ENCODE assay signal across 22 mouse cellular contexts in the genomic region with DNA sequence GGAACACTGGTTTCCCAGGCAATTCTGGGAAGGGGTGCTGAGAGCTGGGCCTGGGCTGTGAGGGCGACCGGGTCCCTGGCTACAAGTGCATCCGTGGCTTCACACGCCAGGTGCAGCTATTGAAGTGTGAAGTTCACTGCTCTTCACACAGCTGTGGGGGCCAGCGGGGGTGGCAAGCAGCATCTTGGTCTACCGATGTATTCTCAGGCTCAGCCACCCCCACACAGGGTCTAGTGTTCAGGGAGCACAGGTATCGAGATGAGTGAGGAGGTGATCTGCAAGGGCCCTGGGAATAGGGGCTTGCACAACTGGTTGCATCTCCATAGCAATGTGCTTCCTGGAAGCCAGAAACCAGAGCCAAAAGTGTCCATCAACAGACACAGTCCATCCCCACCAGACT. TPM values are rescaled to one million over a fixed set of nuclear protein-coding genes. Genes with fewer than 3 reads are reported as not detected.
DNase-seq lines count a peak whose midpoint lies in the region; TF ChIP-seq lines count a peak whose summit lies in the region.
"Had no signal": no experiment of that assay in that cellular context is flagged by ENCODE, and none has a peak within 500 bp of the region (broad histone marks: within the 10 kb centered on the region; RNA-seq: fewer than 3 reads in every experiment).

No protein-coding gene starts in this region.

- H3K4me3 ChIP-seq in thymus, adult 2 months (ENCODE audit: control insufficient read depth, insufficient read depth, low read length) = no peak overlapping the region
- H3K4me3 ChIP-seq: forebrain, embryonic 13.5 days; hindbrain, embryonic 15.5 days; kidney, embryonic 15.5 days; limb, embryonic 13.5 days; liver, embryonic 12.5 days; midbrain, embryonic 12.5 days had no signal

- peaks cover 34% of the 10 kb centered on the region for H3K4me1 ChIP-seq in thymus, adult 2 months (replicated peaks; ENCODE audit: control insufficient read depth, insufficient read depth, low read length)

- 11% methylated on average over 7 of the region's 7 CpGs for WGBS in thymus, adult 2 months

- no peak for TF ChIP-seq CTCF in thymus, adult 2 months (IDR thresholded peaks at IDR 0.05; ENCODE audit: borderline replicate concordance, control insufficient read depth, extremely low read depth, insufficient read depth, low read length, poor library complexity)

- peak; percentile 38 for DNase-seq in CD4-positive helper T cell, adult 2 months (ENCODE audit: low read depth, low spot score)
- peak; percentile 32 for DNase-seq in naive thymus-derived CD4-positive, alpha-beta T cell, adult 2 months (ENCODE audit: low read depth)
- peak; percentile 47 for DNase-seq in thymus, adult 2 months
- peak; percentile 74 for DNase-seq in thymus, postnatal 4 days
- DNase-seq in MN1 (ENCODE audit: low spot score) = no peak
- DNase-seq in cerebellum, adult 11-12 months = no peak
- no peak for DNase-seq in urinary bladder, postnatal 14 days (ENCODE audit: low spot score)
- DNase-seq: adrenal gland, adult 8-10 months; cerebellum, adult 2 months; cerebellum, postnatal 36 days; lung, adult 18-20 months; right cerebral cortex, postnatal 14 days had no signal

- TF ChIP-seq POLR2A in thymus, adult 2 months (IDR thresholded peaks at IDR 0.05; ENCODE audit: control insufficient read depth, extremely low read depth, insufficient read depth, low read length, poor library complexity) = no peak

- H3K36me3 ChIP-seq in thymus, adult 2 months (ENCODE audit: control insufficient read depth, insufficient read depth, low read length) = no peaks in the 10 kb centered on the region
- H3K36me3 ChIP-seq: hindbrain, embryonic 15.5 days; kidney, embryonic 15.5 days; limb, embryonic 13.5 days; liver, embryonic 12.5 days; midbrain, embryonic 12.5 days had no signal

- no peak overlapping the region for H3K27ac ChIP-seq in thymus, adult 2 months (ENCODE audit: control insufficient read depth, insufficient read depth, low read length)
- H3K27ac ChIP-seq: forebrain, embryonic 13.5 days; hindbrain, embryonic 15.5 days; kidney, embryonic 15.5 days; limb, embryonic 13.5 days; liver, embryonic 12.5 days; midbrain, embryonic 12.5 days; stomach, postnatal 0 days had no signal

- no peaks in the 10 kb centered on the region for H3K27me3 ChIP-seq in thymus, adult 2 months (ENCODE audit: control insufficient read depth, insufficient read depth, low read length)

RNA-seq across cellular contexts. Expression of a gene that starts 24.3 kb away (rescaled TPM):
- polyA plus RNA-seq in thymus, adult 2 months (2012; rRNA removed) = 0.63 and 0.80 TPM in 2 replicates
- polyA plus RNA-seq: activated CD4-positive, CD25-positive, alpha-beta regulatory T cell, adult 4 months had no signal

RNA-seq across cellular contexts. Expression of a gene that starts 35.1 kb away (rescaled TPM):
- polyA plus RNA-seq in thymus, adult 2 months (2012; rRNA removed) = 0.05 and 0.13 TPM in 2 replicates
- polyA plus RNA-seq: gonadal fat pad, adult 2 months; heart, postnatal 0 days; liver, embryonic 12.5 days had no signal

RNA-seq across cellular contexts. Expression of a gene that starts 46.8 kb away (rescaled TPM):
- polyA plus RNA-seq in thymus, adult 2 months (2012; rRNA removed) = 52.7 and 57.6 TPM in 2 replicates

Comparison
In these comparisons a context has a peak if more than half of its experiments do, and no peak if none do; other contexts are left out.
1. DNase-seq: peak in CD4-positive helper T cell, adult 2 months (single experiment), naive thymus-derived CD4-positive, alpha-beta T cell, adult 2 months (single experiment), thymus, adult 2 months (single experiment) and thymus, postnatal 4 days (single experiment); none in MN1 (single experiment), cerebellum, adult 11-12 months (single experiment) and urinary bladder, postnatal 14 days (single experiment).